Mouse (Mus musculus) kidney, adult 2 months (tissue): ENCODE results near the gene Sf1.

ENCODE experiments used
- CTCF ChIP-seq: fragments of 200-500 bp; conservative IDR thresholded peaks from 2 replicates; pipeline ENCODE4 v1.5.1; 2011; ENCODE audit warnings: low read depth, mild to moderate bottlenecking, control low read depth, low read length, moderate library complexity, mixed read lengths; ENCODE audit not compliant: insufficient read depth, insufficient read length
- POLR2A ChIP-seq: fragments of 200-500 bp; IDR thresholded peaks from one replicate; pipeline ENCODE4 v1.6.1; 2011; ENCODE audit warnings: low read depth, low read length, control low read depth

DNA sequence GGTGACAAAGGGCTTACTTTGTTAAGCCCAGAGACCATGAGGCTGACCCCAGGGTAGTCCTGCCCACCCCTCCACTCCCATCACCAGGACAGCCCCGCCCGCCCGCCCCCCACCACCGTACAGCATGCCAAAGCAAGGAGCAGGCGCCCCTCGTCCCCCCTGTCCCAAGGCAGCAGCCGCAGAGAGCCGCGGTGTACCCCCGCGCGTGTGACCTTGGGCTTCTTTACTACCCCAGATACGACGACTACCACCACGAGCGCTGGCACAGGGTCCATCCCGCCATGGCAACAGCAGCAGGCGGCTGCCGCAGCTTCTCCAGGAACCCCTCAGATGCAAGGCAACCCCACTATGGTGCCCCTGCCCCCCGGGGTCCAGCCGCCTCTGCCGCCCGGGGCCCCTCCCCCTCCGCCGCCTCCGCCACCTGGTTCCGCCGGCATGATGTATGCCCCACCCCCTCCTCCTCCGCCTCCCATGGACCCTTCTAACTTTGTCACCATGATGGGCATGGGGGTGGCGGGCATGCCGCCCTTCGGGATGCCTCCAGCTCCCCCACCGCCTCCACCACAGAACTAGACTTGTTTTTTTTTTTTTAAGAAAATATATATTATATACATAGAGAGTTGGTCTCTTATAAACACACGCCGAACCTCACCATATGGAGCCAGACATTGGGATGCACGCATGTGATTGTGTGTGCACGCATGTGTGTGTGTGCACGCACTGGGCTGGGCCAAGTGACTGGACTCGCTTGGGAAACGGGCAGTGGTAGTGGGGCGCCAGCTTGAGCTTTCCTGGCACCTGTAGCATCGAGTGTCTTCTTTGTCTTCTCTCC is 12.1 kb downstream of the Sf1 start:
- TF ChIP-seq CTCF = no peak
- no peak for TF ChIP-seq POLR2A
